In the genomic region with DNA sequence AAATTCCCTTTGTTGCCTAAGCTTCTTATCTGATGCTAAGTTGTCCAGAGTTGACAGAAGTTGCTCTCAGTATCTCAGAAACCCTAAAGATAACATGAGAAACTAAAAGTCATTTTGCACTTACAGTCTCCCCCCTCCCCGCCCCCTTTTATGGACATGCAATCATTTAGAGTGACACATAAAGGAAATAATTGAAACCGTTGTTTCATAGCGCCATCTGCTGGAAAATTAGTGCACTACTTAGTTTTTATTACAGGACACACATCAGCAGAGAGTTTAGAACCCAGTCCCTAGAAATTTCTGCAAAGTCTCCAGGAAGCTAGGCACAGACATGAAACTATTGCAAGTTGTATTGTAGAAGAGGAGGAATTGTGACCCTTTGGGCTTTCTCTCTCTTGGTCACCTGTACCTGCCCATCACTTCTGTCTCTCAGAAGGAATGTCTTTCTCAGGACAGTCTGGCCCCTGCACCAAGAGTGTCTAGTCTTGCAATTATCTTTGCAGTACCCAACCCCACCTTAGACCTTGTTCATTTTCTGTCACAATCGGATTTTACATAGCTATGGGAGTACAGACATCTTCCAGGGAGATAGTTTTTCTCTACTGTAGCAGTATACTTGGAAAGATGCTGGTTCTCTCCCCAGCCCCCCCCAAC, we compare ENCODE assay signal across 9 mouse cellular contexts. TPM values are rescaled to one million over a fixed set of nuclear protein-coding genes. Genes with fewer than 3 reads are reported as not detected.
DNase-seq lines count a peak whose midpoint lies in the region; ATAC-seq and TF ChIP-seq lines count a peak whose summit lies in the region.
"Had no signal": no experiment of that assay in that cellular context is flagged by ENCODE, and none has a peak within 500 bp of the region (broad histone marks: within the 10 kb centered on the region; RNA-seq: fewer than 3 reads in every experiment).

No protein-coding gene starts in this region.

- H3K36me3 ChIP-seq in forebrain, postnatal 0 days (ENCODE audit: insufficient read depth): no peaks in the 10 kb centered on the region
- H3K36me3 ChIP-seq: hindbrain, embryonic 15.5 days had no signal

- no peaks in the 10 kb centered on the region for H3K9me3 ChIP-seq in forebrain, postnatal 0 days (ENCODE audit: low read length)
- H3K9me3 ChIP-seq: hindbrain, embryonic 15.5 days had no signal

- DNase-seq in gastrocnemius, adult 18-20 months (ENCODE audit: low spot score): peak; percentile 43
- no peak for DNase-seq in gastrocnemius, adult 8-10 months (ENCODE audit: low spot score in 2 of 2)
- peak; percentile 47 for DNase-seq in thymus, postnatal 14 days
- DNase-seq in thymus, postnatal 4 days: no peak
- DNase-seq in forebrain, postnatal 0 days: peak; percentile 68
- DNase-seq in frontal cortex, postnatal 25 days (ENCODE audit: low spot score in 2 of 2): no peak
- DNase-seq in adrenal gland, adult 2 months: no peak

- no peak overlapping the region for H3K9ac ChIP-seq in forebrain, postnatal 0 days
- H3K9ac ChIP-seq: hindbrain, embryonic 15.5 days had no signal

- H3K4me1 ChIP-seq in forebrain, postnatal 0 days (ENCODE audit: insufficient read depth): no peaks in the 10 kb centered on the region
- H3K4me1 ChIP-seq: hindbrain, embryonic 15.5 days had no signal

- peak; percentile 67 for TF ChIP-seq CTCF in forebrain, postnatal 0 days (IDR thresholded peaks at IDR 0.05; ENCODE audit: low read depth)

- ATAC-seq in forebrain, postnatal 0 days: 0 out of 2 replicates have a peak, but pooled peaks have one; percentile 20
- peak; percentile 84 for ATAC-seq in megakaryocyte progenitor cell, adult 5-6 weeks (replicated peaks; ENCODE audit: poor library complexity)

- 16% methylated on average over 4 of the region's 4 CpGs for WGBS in forebrain, postnatal 0 days

- no peak overlapping the region for H3K4me3 ChIP-seq in forebrain, postnatal 0 days (ENCODE audit: low read depth, low read length)
- H3K4me3 ChIP-seq: hindbrain, embryonic 15.5 days had no signal

- no peak overlapping the region for H3K27ac ChIP-seq in forebrain, postnatal 0 days (ENCODE audit: low read depth, low read length)
- H3K27ac ChIP-seq: hindbrain, embryonic 15.5 days had no signal

- no peaks in the 10 kb centered on the region for H3K27me3 ChIP-seq in forebrain, postnatal 0 days (ENCODE audit: insufficient read depth, low read length)
- H3K27me3 ChIP-seq: hindbrain, embryonic 15.5 days had no signal

- no peak overlapping the region for H3K4me2 ChIP-seq in forebrain, postnatal 0 days (ENCODE audit: low read depth)
- H3K4me2 ChIP-seq: hindbrain, embryonic 15.5 days had no signal

RNA-seq across cellular contexts. Expression of a gene that starts 20.2 kb away (rescaled TPM):
- under 1 TPM in 1 of 2 experiments, not detected in 1; 0.12 TPM for total RNA-seq in gastrocnemius, adult 18-20 months (2021)
- not detected for total RNA-seq in gastrocnemius, adult 8-10 months (2022)
- not detected in 2 replicates for total RNA-seq in forebrain, postnatal 0 days (2014; rRNA removed)
- 0.13 TPM in 1 of 2 replicates, not detected in the other for polyA plus RNA-seq in forebrain, postnatal 0 days (2015; fragmentation: Nextera tagmentation; extraction: Ambion mirVana)
- total RNA-seq in megakaryocyte progenitor cell, adult 5-6 weeks (2015): 128 and 146 TPM in 2 replicates
- 109 and 150 TPM in 2 replicates for total RNA-seq in megakaryocyte progenitor cell, adult 5-6 weeks (2017)
- under 1 TPM in 1 of 2 experiments, not detected in 1; 0.38 TPM for total RNA-seq in adrenal gland, adult 2 months (2021)
- polyA plus RNA-seq in adrenal gland, adult 2 months (2012; rRNA removed): not detected in 2 replicates
- polyA plus RNA-seq: hindbrain, embryonic 15.5 days had no signal

Comparison
In these comparisons a context has a peak if more than half of its experiments do, and no peak if none do; other contexts are left out.
1. DNase-seq: peak in gastrocnemius, adult 18-20 months (single experiment), thymus, postnatal 14 days (single experiment) and forebrain, postnatal 0 days (single experiment); none in gastrocnemius, adult 8-10 months (0 of 2), thymus, postnatal 4 days (single experiment), frontal cortex, postnatal 25 days (0 of 2) and adrenal gland, adult 2 months (single experiment).
2. RNA of a gene that starts 20.2 kb away (total RNA-seq): 109 to 150 TPM in megakaryocyte progenitor cell, adult 5-6 weeks; 0.38 TPM in adrenal gland, adult 2 months, 0.12 TPM in gastrocnemius, adult 18-20 months, not detected in gastrocnemius, adult 8-10 months and not detected in forebrain, postnatal 0 days; every median in the first group is over 10 times any median in the second.